Mouse (Mus musculus): ENCODE measurements around the gene Amot. TPM values are rescaled to one million over a fixed set of nuclear protein-coding genes. Genes with fewer than 3 reads are reported as not detected.
A peak's percentile ranks its signal among the peaks of the same experiment; 100 is the strongest.

The Amot gene
- 13.7 and 17.5 TPM in 2 replicates for polyA plus RNA-seq (2016; fragmentation: Nextera tagmentation; extraction: Ambion mirVana)

DNA sequence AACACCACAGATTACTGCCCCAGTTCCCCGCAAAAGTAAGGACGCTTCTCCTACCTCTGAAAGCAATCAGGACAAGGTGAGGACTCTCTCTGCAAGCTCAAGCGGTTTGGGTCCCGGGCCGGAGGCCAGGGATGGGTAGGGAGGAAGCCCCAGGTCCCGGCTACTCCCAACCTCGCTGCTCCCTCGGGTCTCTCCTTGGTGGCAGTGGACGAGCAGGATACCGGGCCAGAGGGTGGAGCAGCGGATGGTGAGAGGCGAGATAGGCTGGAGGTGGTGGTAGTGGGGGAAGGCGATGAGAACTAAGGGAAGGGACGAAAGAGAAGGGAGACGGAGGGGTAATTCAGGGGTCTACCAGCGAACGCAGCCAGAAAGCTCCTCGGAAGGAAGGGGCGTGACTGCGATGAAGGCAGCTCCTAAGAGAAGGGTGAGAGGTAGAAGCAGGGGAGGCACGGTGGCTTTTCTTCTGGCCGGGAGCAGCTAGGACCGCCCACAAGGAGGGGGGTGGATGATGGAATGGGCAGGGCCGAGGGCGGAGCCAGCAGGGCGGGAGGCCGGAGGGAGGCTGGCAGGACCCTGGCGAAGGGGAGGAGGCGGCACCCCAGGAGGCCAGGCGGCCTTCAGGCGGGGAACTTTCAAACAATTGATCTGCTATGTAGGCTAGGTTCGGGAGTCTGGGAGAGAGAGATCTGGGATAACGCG, at the start of gene Amot:
Gene Amot (minus strand): TSS at position 465 of the 699 bp plus-strand sequence.
- 22% methylated on average over 34 of the region's 34 CpGs for WGBS
- Histone ChIP-seq H3K36me3 (replicated peaks) (no peaks in the 10 kb centered on the region), H3K27ac (peak within 1 kb of the TSS; percentile 80), H3K4me3 (peak within 1 kb of the TSS; percentile 59), H3K27me3 (ENCODE audit: poor library complexity, severe bottlenecking) (peaks cover 70% of the 10 kb centered on the region), H3K9me3 (no peaks in the 10 kb centered on the region), H3K4me1 (peaks cover 24% of the 10 kb centered on the region)
- DNase-seq (ENCODE audit: extremely low spot score, low spot score) = peak; percentile 82

- Histone ChIP-seq H3K4me3 (no peak overlapping the region), H3K36me3 (replicated peaks) (no peaks in the 10 kb centered on the region), H3K27me3 (ENCODE audit: poor library complexity, severe bottlenecking) (peaks cover 45% of the 10 kb centered on the region), H3K9me3 (no peaks in the 10 kb centered on the region), H3K27ac (no peak overlapping the region), H3K4me1 (peaks cover 19% of the 10 kb centered on the region; the same call in 1 of the 2 replicates)
- WGBS = 62% methylated on average over 3 of the region's 3 CpGs
- no peak for DNase-seq (ENCODE audit: extremely low spot score, low spot score)
Observed at GRCm38 (mm10) chrX:145545060-145545459, 40.1 kb upstream of the Amot start.

GRCm38 (mm10) chrX:145543602-145544490, 38.9 kb upstream of the Amot start:
- 45% methylated on average over 4 of the region's 4 CpGs for WGBS
- peaks cover 19% of the 10 kb centered on the region; the same call in 1 of the 2 replicates for H3K4me1 ChIP-seq
- H3K36me3 ChIP-seq (replicated peaks) = no peaks in the 10 kb centered on the region
- peaks cover 41% of the 10 kb centered on the region for H3K27me3 ChIP-seq (ENCODE audit: poor library complexity, severe bottlenecking)
- no peak overlapping the region for H3K27ac ChIP-seq
- H3K4me3 ChIP-seq = no peak overlapping the region
- no peaks in the 10 kb centered on the region for H3K9me3 ChIP-seq
- no peak for DNase-seq (ENCODE audit: extremely low spot score, low spot score)

DNA sequence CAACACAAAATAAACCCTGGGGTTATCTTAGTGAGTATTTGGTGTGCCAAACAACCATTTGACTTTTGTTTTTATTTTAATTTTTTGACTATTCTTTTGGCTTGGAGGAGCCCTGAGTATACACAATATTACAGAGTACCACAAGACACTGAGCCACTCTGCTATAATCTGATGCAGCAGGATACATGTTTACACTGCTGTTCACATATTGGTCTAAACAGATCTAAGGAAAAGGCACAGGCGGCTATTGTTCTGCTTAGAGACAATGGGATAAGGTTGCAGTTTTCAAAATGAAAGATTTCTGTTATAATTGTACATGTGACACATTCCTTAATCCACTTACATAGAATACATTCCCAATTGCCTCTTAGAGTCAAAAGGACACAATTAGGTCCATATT, 36.1 kb upstream of the Amot start:
- no peak for DNase-seq (ENCODE audit: extremely low spot score, low spot score)
- peaks cover 19% of the 10 kb centered on the region; the same call in 1 of the 2 replicates for H3K4me1 ChIP-seq
- H3K4me3 ChIP-seq = no peak overlapping the region
- 78% methylated on average over 1 of the region's 1 CpGs for whole genome bisulfite sequencing
- no peaks in the 10 kb centered on the region for H3K9me3 ChIP-seq
- no peak overlapping the region for H3K27ac ChIP-seq
- H3K36me3 ChIP-seq (replicated peaks) = no peaks in the 10 kb centered on the region
- peaks cover 39% of the 10 kb centered on the region for H3K27me3 ChIP-seq (ENCODE audit: poor library complexity, severe bottlenecking)

DNA sequence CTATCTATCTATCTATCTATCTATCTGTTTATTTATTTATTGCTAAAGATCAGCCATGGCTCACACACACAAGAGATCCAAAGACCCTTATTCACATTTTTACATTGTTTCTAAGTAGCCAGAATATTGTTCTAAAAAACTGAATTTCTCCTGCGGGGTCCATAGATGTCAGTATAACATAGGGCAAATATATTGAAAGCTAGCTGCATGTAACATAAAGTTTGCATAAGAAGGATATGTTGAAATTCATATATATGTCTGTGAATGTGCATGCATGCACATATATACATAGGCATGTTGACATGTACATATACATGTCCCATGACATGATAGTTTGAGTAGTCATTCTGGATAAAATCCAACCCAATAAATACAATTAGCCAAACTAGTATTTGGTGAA, 35.3 kb upstream of the Amot start:
- Histone ChIP-seq H3K4me1 (peaks cover 19% of the 10 kb centered on the region; the same call in 1 of the 2 replicates), H3K36me3 (replicated peaks) (no peaks in the 10 kb centered on the region), H3K9me3 (no peaks in the 10 kb centered on the region), H3K27ac (no peak overlapping the region), H3K27me3 (ENCODE audit: poor library complexity, severe bottlenecking) (peaks cover 36% of the 10 kb centered on the region), H3K4me3 (no peak overlapping the region)
- WGBS = 95% methylated on average over 1 of the region's 1 CpGs
- no peak for DNase-seq (ENCODE audit: extremely low spot score, low spot score)

DNA sequence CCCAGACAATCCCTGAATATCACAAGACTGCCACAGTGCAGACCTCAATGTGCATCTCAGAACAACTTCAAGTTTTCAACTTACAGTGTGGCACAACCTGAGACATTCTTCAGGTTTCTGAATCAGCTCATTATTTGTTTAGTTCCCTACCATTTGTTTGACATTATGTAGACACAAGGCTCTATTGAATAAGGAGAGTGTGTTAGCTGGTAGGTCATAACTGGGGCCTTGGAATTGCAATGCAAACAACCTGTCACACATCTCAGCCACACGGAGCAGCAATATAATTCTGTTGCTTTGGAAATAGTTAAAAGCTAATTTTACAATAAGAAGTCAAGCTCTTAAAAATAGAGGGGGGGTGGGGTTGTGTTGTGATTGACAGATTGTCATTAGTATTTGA, 24.6 kb upstream of the Amot start:
- H3K27me3 ChIP-seq (ENCODE audit: poor library complexity, severe bottlenecking) = peaks cover 20% of the 10 kb centered on the region; the same call in 1 of the 2 replicates
- no peaks in the 10 kb centered on the region for H3K36me3 ChIP-seq (replicated peaks)
- 71% methylated on average over 1 of the region's 1 CpGs for WGBS

GRCm38 (mm10) chrX:145516322-145517066, 11.5 kb upstream of the Amot start:
- 65% methylated on average over 10 of the region's 10 CpGs for WGBS
- Histone ChIP-seq H3K9me3 (no peaks in the 10 kb centered on the region), H3K27ac (no peak overlapping the region), H3K4me3 (no peak overlapping the region), H3K4me1 (peaks cover 5% of the 10 kb centered on the region; the same call in 1 of the 2 replicates), H3K36me3 (replicated peaks) (no peaks in the 10 kb centered on the region), H3K27me3 (ENCODE audit: poor library complexity, severe bottlenecking) (peaks cover 18% of the 10 kb centered on the region)
- DNase-seq (ENCODE audit: extremely low spot score, low spot score) = no peak

More for the DNA sequence above, 24.6 kb upstream of the Amot start:
- Histone ChIP-seq H3K4me1 (no peaks in the 10 kb centered on the region), H3K27ac (no peak overlapping the region), H3K4me3 (no peak overlapping the region), H3K9me3 (no peaks in the 10 kb centered on the region)
- DNase-seq (ENCODE audit: extremely low spot score, low spot score) = no peak

- no peak overlapping the region for H3K4me3 ChIP-seq
- H3K4me1 ChIP-seq = peaks cover 5% of the 10 kb centered on the region; the same call in 1 of the 2 replicates
- H3K36me3 ChIP-seq (replicated peaks) = no peaks in the 10 kb centered on the region
- H3K27ac ChIP-seq = no peak overlapping the region
- WGBS = 56% methylated on average over 9 of the region's 9 CpGs
- H3K27me3 ChIP-seq (ENCODE audit: poor library complexity, severe bottlenecking) = peaks cover 25% of the 10 kb centered on the region
- H3K9me3 ChIP-seq = no peaks in the 10 kb centered on the region
- no peak for DNase-seq (ENCODE audit: extremely low spot score, low spot score)
Observed at GRCm38 (mm10) chrX:145515498-145516158, 10.6 kb upstream of the Amot start.

DNA sequence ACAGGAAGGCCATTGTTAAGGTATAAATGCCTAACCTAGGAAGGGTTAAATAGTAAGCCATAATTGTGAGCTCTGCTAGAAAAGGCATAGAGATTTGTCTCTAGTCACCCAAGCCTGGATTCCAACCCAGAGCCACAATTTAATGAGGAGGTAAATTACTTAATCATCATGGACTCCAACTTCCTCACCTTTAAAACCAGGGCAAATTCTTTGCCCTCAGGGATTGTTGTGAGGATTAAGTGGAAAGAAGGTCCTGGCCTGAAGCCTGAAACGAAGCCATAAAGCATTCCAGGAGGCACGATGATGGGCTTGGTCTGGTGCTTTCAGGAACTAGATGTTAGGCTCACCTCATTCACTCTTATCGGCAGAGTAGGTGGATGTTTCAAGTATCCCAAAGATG, 5.7 kb upstream of the Amot start:
- Histone ChIP-seq H3K27me3 (ENCODE audit: poor library complexity, severe bottlenecking) (peaks cover 30% of the 10 kb centered on the region), H3K4me1 (peaks cover 5% of the 10 kb centered on the region; the same call in 1 of the 2 replicates), H3K9me3 (no peaks in the 10 kb centered on the region), H3K36me3 (replicated peaks) (no peaks in the 10 kb centered on the region), H3K4me3 (no peak overlapping the region), H3K27ac (no peak overlapping the region)
- no peak for DNase-seq (ENCODE audit: extremely low spot score, low spot score)
- 33% methylated on average over 3 of the region's 3 CpGs for WGBS

- Histone ChIP-seq H3K27me3 (ENCODE audit: poor library complexity, severe bottlenecking) (peaks cover 67% of the 10 kb centered on the region), H3K4me3 (peak overlapping the region; percentile 59), H3K27ac (peak overlapping the region; percentile 80), H3K9me3 (no peaks in the 10 kb centered on the region), H3K4me1 (peaks cover 24% of the 10 kb centered on the region), H3K36me3 (replicated peaks) (no peaks in the 10 kb centered on the region)
- 16% methylated on average over 14 of the region's 14 CpGs for WGBS
- DNase-seq (ENCODE audit: extremely low spot score, low spot score) = peak; percentile 62
Observed at GRCm38 (mm10) chrX:145505457-145506201, 648 bp upstream of the Amot start.

GRCm38 (mm10) chrX:145501666-145502355, 3.2 kb downstream of the Amot start:
- 33% methylated on average over 8 of the region's 8 CpGs for WGBS
- Histone ChIP-seq H3K4me3 (no peak overlapping the region), H3K27ac (no peak overlapping the region), H3K4me1 (peaks cover 24% of the 10 kb centered on the region), H3K36me3 (replicated peaks) (no peaks in the 10 kb centered on the region), H3K27me3 (ENCODE audit: poor library complexity, severe bottlenecking) (peaks cover 69% of the 10 kb centered on the region), H3K9me3 (no peaks in the 10 kb centered on the region)
- no peak for DNase-seq (ENCODE audit: extremely low spot score, low spot score)
